Mouse (Mus musculus) megakaryocyte, embryonic 14.5 days (primary cell): ENCODE results near the gene H13.

Experiments used
- FLI1 ChIP-seq: IDR thresholded peaks from 2 replicates; pipeline ENCODE4 v1.6.1; 2012; ENCODE audit warnings: low read length, inconsistent platforms, mixed read lengths
- GATA1 ChIP-seq: IDR thresholded peaks from 3 replicates; pipeline ENCODE4 v1.6.1; 2012; ENCODE audit warnings: mixed read lengths, low read length, inconsistent platforms, borderline replicate concordance

DNA sequence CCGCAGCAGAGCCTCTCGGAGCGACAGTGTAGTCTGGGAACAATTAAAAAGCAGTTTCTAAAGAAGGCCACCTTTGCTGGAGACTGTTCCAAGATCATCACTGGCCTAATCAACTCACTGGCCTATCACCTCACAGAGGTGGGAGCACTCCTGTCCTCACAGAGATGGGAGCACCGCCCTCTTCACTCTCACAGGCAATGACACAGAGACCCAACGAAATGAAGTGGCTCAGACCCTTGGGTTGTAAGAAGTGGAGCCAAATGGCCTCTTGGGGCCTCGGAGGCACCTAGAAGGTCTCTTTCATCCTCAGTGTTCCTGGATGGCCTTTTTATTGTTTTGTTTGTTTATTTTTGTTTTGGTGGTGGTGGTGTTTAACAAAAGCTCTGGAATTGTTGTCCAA is 57.0 kb downstream of the H13 start:
- TF ChIP-seq GATA1 (no peak), FLI1 (no peak)
